Mouse (Mus musculus) cerebellum, adult 11 months (tissue): ENCODE results near the gene Plxna2.

Experiments used
- DNase-seq: peaks from one replicate; pipeline ENCODE4 v3.0.0; 2022

Gene Plxna2

GRCm38 (mm10) chr1:194617918-194618317 lies at the start of gene Plxna2:
TSS of gene Plxna2 (plus strand) at chr1:194618218.
- DNase-seq = no peak

DNA sequence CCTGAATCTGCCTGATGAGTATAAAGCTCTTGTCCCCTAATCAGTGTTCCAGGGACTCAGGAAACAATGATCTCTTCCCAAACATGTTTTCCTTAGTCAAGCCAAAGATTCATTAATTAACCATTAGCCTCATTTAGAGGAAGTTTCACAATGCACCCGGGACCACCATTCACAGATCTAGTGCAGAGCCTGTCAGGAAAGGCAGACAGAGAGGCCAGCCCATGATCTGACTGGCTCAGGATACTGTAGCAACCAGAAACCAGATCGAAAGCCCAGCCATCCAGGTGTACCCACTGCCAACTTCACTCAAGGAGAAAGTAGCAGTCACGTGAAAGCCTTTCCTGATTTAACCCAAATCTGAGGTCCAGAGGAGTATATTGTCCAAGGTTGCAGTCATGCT lies 44.1 kb upstream of the Plxna2 start:
- DNase-seq = no peak

GRCm38 (mm10) chr1:194578270-194578669 lies 39.7 kb upstream of the Plxna2 start:
- DNase-seq = peak; percentile 92

DNA sequence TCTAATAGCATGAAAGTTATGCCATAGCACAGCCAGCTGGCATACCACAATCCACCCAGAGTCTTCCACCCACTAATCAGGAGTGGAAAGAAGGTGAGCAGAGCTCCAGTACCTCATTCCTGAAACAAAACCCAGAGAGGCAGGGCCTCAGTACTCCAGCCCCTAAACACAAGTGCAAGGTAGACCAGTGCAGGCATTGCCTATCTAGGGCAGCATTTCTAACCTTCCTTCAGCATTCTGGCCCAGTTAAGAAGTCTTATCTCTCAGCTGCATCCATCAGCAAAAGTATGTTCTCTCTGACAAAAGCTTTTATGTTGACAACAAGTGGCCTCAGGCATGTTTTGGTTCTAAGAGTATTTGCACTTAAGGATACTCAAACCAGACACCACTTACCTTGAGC lies 37.5 kb upstream of the Plxna2 start:
- no peak for DNase-seq

DNA sequence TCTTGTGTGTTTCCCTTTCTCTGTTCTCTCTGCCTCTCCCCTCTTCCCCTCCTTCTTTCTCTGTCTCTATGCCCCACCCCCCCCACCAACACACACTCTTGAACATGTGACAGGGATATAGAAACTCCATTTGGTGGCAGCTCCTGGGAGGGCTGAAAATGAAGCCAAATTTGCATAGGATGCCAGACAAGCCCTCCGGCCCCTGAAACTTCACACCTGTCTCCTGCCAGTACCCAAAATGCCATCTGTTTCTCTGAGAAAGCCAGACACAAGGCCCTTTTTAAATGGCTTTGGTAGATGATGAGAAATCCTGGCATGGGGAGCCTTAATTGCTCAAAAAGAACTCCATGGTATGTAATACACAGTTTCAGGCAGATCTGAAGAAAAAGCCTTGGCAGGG lies 31.3 kb upstream of the Plxna2 start:
- DNase-seq = peak; percentile 61

- DNase-seq = peak; percentile 38
These were observed 30.5 kb upstream of the Plxna2 start for GRCm38 (mm10) chr1:194587532-194587931.

- no peak for DNase-seq
These were observed 29.9 kb upstream of the Plxna2 start for GRCm38 (mm10) chr1:194587956-194588668.

- DNase-seq = peak; percentile 51
These were observed 29.1 kb upstream of the Plxna2 start for GRCm38 (mm10) chr1:194588711-194589451.

GRCm38 (mm10) chr1:194593155-194593554 lies 24.9 kb upstream of the Plxna2 start:
- DNase-seq = no peak

DNA sequence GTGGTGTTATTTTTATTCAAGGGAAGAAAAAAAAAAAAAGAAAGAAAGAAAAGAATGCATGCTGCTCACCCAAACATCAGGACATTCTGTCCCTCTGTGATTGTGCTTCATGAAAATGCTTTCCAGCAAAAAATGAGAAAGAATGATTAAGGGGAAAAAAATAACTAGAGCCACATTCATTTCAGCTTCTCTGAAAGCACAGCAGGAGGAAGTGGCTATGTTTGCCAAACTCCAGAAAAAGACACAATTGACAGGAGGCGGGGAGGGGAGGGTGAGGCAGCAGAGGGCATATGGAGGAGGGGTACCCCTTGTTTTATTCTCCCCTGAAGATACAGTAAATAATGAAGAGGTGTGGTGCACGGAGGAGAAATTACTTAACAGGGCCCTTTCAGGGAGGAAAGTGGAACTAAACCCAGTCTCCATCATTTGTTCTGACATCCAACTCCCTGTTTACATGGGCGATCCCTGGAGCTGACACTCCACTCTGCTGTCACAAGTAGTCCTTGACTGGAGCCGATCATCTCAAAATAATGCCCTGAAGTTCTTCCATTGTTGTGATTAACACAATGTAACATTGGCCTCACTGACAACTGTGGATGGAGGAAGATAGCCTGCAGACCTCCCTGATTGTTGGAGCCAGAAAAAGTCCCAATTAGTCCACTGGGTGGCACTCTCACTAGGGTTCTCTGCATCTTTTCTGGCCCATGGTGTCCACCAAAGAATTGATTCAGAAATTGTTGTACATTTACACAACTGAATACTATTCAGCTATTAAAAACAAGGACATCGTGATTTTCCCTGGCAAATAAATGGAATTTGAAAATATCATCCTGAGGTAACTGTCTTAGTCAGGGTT lies 10.4 kb upstream of the Plxna2 start:
- DNase-seq = no peak

DNA sequence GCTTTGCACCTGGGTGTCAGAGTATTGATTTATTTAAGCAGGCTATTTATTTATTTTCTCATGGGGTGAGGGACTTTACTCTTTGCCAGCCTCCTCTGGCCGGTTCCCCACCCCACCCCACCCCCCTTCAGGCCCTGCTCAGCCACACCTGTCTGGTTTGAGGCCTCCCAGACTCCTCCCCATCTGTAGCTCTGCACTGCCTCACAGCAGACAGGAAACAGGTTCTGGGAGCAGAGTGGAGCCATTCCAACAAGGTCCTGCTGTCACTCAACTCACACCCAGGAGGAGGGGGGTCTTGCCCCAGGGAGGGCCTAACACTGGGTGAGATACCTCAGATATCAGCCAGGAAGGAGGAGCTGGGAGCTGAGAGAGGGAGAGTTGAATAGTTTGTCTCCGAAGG lies 7.5 kb upstream of the Plxna2 start:
- DNase-seq = no peak

GRCm38 (mm10) chr1:194612628-194613027 lies 5.4 kb upstream of the Plxna2 start:
- no peak for DNase-seq

DNA sequence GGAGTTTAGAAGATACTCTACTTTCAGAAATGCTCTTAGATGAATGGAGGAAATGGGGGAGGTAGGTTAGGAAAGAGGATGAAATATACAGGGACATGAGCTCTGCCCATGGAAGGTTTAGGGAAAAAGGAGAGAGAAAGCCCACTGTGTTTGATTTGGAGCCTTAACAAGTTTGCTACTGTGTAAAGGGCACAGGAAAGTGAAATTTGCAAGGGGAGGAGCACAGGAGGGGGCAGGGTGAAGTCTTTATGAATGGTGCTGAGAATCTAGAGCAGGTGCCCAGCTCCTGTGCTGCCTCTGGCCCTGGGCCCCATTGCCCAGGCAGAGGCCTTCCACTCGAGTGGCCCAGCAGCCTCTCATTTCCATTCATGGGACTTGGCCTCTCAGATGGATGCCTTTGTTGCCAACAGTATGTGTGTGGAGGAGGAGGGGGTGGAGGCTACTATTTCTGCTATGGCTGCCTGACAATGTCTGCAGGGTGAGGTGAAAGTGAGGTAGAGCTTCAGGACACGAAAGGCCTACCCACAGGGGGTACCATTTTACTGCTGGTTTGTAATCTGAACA lies 4.7 kb upstream of the Plxna2 start:
- no peak for DNase-seq

GRCm38 (mm10) chr1:194613923-194614830 lies 3.8 kb upstream of the Plxna2 start:
- DNase-seq = no peak

- no peak for DNase-seq
These were observed 1.9 kb upstream of the Plxna2 start for GRCm38 (mm10) chr1:194616136-194616535.

GRCm38 (mm10) chr1:194618841-194619311 lies 858 bp downstream of the Plxna2 start:
- DNase-seq = peak; percentile 79

GRCm38 (mm10) chr1:194619353-194620244 lies 1.6 kb downstream of the Plxna2 start:
- peak; percentile 89 for DNase-seq

DNA sequence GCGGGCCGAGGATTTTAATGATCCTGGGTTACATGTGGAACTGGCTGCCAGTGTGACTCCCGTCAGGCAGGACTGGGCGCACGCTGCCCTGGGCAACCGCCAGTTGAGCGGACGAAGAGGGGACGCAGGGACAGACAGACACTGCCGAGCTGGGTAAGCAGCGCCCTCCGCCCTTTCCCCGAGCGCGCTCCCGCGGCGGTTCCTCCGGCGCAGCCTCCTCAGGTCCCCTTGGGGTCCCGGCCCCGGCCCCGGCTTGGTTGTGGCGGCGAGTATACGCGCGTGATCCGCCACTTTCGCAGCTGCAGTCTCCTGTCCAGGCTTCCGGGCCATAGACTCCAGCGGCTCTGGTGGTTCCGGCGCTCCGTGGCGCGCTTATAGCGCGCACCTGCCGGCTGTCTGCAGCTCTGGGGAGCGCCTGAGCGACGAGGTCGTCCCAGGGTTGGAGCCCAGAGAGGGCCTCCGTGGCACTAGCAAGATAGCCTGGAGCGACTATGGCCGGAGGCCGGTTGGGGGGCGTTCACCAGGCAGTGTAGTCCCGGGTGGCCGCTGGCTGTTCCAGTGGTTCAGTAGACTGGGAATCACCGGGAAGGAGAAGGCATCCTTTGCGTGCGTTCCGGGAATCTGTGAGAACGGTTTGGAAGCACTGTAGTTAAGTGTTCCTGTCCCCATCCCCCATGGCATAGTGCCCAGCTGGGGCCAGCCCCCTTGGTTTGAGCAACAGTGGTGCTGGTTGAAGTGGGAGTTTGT lies 2.4 kb downstream of the Plxna2 start:
- peak; percentile 58 for DNase-seq

DNA sequence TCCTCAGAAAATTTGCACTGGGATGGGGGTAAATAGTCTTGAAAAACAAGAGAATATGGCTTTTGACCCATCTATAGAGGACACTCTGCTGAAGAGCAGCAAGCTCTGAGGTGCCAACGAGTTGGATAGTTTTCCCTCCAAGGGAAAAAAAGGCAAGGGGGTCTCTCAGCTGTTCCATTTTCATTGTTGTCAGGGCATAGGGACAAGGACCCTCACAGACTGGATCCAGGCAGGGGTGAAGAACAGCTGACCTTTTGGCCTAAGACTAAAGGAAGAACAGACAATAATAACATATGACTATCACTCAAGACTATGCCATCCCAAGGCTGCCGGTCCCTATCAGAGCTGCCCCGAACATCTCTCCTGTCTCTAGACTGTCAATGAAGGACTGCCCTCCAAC lies 4.2 kb downstream of the Plxna2 start:
- DNase-seq = no peak

DNA sequence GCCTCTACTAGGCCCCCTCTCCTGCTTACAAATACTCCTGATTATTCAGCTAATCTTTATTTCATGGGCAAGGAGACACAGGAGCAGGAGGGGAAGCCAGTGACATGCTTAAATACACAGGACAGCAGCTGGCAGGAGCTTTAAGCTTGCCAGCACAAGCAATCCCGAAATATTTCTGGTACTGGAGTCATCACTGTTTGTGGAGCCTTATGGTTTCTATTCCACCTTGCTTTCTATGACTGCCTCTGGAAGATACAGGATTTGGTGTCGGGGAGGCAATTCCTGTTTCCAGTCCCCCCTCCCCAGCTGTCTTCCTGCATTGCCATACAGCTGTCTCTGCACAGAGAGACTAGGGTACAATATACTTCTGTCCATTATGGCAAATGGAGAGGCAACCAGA lies 4.7 kb downstream of the Plxna2 start:
- DNase-seq = no peak
